Mouse (Mus musculus) heart, postnatal 10 days (tissue): ENCODE results near the gene Mettl7a3. TPM values are rescaled to one million over a fixed set of nuclear protein-coding genes. Genes with fewer than 3 reads are reported as not detected.
"Not testable (repeated sequence)": the region's sequence is repeated elsewhere in the genome, so short reads cannot be mapped to it uniquely, and the experiment has no call there.

Source experiments
- DNase-seq, 2 experiments: peaks; one replicate each; pipeline ENCODE4 v3.0.0; 2021
- intact Hi-C: fragments of 180-260 bp; cut with DNase I; formaldehyde crosslinking; loops from one replicate; pipeline ENCODE4 v1.15.1; 2025
- total RNA-seq, 2 experiments: library from RNA; stranded (reverse); gene quantifications; 2 replicates each; pipeline ENCODE4 v1.2.3; 2021

Mettl7a3 gene
- total RNA-seq, 2 experiments from 2014 or later = not detected

GRCm38 (mm10) chr15:100325235-100325634 is 9.5 kb upstream of the Mettl7a3 start:
- intact Hi-C loops = loop anchor here (10.0 kb wide), 1 partner anchor 300 kb away; no protein-coding TSS in a partner anchor
- DNase-seq = no peak

- intact Hi-C loops = loop anchor here (10.0 kb wide), 1 partner anchor 303 kb away; no protein-coding TSS in a partner anchor
- not testable (repeated sequence) for DNase-seq
Observed at GRCm38 (mm10) chr15:100328089-100328488, 6.6 kb upstream of the Mettl7a3 start.

DNA sequence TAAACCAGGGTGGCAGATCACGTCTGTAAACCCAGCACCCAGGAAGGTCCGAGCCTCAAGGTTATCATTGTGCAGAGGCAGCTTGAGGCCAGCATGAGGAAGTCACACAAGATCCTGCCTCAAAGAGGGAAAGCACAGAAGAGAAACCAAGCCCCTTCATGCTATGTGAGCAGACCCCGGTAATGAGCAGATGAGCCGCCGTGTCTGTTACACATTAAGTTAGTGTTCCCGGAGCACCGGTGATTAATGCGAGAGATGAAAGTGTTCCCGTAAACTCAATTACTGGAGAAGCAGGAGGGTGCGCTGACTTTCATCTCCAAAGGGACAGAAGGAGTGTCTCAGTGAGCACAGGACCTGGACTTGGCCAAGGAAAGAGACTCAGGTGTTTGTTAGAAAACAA is 5.4 kb upstream of the Mettl7a3 start:
- not testable (repeated sequence) for DNase-seq
- intact Hi-C loops = loop anchor here (10.0 kb wide), 1 partner anchor 305 kb away; no protein-coding TSS in a partner anchor

- intact Hi-C loops = no loop called here
- DNase-seq = no peak
Observed at GRCm38 (mm10) chr15:100330739-100331138, 4.0 kb upstream of the Mettl7a3 start.

GRCm38 (mm10) chr15:100332077-100332961 is 2.4 kb upstream of the Mettl7a3 start:
- intact Hi-C loops = not testable (repeated sequence)
- DNase-seq = peak; percentile 26 to 34

GRCm38 (mm10) chr15:100337328-100337727 is 2.6 kb downstream of the Mettl7a3 start:
- intact Hi-C loops = loop anchor here (5.0 kb wide), 1 partner anchor 125 kb away; no protein-coding TSS in a partner anchor
- not testable (repeated sequence) for DNase-seq

DNA sequence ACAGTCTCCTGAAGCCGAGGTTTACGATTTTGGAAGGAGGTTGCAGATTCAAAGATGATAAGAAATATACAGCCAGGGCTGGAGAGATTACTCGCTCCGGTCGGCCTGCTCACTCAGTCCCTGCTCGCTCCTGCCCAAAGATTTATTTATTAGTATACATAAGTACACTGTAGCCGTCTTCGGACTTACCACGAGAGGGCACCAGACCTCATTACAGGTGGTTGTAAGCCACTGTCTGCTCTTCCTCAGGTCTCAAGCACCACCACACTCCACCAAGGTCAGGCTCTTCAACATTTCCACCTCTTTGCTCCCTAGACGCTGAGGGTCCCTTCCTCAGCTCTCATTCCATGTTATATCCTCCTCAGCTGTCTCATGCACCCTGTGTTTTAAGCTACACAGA is 3.1 kb downstream of the Mettl7a3 start:
- intact Hi-C loops = loop anchor here (5.0 kb wide), 1 partner anchor 124 kb away; no protein-coding TSS in a partner anchor
- peak; percentile 56 to 70 for DNase-seq

DNA sequence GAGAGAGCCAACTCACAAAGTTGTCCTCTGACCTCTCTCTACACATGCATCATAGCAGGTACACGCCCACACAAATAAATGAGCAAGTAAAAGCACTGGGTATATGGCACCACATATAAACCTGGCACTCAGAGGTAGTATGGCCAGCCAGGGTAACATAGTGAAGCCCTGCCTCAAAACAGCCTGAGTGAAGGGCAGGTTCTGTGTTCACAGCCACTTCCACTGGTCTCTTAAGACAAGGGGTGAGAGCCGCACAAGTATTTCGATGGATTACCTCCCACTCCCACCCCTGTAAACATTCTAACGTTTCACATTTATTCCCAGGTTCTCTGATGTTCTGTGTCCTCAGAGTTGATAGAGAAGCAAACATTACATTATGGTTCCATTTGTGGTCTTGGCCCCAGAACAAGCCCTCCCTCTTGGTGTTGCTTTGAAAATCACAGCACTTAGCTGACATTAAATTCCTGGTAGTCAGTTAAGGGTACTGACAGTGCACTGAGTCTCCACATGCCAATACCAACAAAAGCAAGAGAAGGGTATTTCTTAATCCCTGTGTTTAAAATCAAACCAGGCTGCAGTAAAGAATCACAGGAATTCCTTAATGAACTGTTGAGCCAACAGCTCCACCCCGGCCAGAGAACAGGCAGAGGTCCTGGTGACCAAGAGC is 6.7 kb downstream of the Mettl7a3 start:
- DNase-seq, intact Hi-C loops: not testable (repeated sequence)

- peak; percentile 64 to 67 for DNase-seq
- intact Hi-C loops = no loop called here
Observed at GRCm38 (mm10) chr15:100345484-100345883, 10.8 kb downstream of the Mettl7a3 start.

DNA sequence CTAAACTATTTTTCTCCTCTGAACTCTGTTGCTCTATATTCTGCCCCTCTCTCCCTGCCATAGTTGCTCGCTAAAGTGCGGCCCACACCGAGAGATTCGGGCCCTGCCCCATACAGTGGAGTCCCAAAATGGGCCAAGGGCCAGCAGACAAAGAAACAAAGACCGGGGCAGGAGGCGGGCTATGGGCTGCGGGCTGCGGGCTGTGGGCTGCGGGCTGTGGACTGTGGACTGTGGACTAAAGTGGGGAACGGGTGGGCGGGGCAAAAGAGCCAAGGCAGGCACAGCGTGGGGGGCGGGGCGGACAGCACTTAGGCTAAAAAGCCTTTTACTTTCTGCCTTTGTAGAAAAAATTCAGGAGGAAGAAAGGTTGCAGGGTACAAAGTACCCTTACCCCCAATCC is 12.0 kb downstream of the Mettl7a3 start:
- intact Hi-C loops = no loop called here
- DNase-seq = no peak

DNA sequence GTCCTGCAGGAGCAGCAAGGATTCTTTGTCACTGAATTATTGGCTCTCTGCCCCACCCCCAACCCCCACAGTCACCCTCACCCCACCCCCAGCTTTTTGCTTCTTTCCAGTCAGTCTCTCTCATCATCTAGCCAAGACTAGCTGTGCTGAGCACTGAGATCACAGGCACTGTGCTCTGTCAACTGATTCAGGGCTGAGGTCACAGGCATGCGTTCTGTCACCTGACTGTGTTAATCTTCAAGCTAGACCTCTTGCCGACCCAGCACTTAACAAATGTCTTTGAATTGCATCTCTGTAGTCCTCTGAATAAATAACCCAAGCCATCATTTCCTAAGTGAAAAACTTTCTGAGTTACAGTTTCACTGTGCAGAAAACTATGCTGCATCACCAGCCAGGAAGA is 14.8 kb downstream of the Mettl7a3 start:
- no peak for DNase-seq
- intact Hi-C loops = no loop called here

DNA sequence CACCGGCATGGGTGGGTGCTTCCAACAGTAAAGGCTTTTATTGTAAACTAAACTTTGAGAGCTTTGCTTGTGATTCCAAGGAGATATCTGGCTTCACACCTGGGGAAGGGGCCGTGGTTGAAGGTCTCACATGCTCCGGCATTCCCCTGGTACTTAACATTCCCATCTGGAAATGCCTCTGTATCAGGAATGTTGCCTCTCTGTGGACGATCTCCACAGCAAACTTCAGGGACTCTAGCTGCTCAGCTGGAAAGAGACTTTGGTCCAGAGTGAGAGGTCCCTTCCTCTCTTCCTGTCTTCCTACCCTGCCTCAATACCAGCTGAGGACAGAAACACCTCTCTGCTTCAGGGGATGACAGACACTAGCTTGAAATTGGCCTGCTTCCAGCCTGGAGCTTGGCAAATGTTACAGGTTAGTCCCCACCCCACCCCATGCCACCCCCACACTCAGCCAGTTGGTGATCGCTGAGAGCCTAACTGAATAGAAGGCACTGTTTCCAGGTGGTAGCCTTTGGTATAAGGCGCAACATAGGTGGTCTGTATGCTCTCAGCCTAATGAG is 16.9 kb downstream of the Mettl7a3 start:
- DNase-seq = no peak
- intact Hi-C loops = no loop called here

DNA sequence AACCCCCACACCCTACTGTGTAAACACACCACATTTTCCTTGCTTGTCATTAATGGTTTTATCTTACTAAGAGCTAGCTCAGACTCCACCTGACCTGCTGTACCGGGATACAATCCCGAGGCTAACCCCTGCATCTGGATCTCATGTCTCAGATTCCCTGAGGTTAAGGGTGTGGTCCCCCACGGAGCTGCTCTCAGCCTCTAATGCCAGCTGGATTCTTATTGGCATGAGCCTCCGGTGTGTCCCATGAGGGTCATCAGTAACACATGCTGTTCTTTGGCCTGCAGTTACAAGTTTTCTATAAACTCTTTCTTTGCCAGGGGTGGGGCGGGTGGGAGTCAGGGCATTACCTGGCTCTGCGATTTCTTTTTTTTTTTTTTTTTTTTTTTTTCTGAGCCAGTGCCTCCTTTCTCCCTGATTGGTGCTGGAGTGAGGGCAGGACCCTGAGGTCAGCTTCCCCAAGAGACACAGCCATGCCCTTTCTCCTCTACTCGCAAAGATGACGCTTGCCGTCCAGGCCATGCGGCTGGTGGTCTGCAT is 18.1 kb downstream of the Mettl7a3 start, which contains the start of the genes Methig1 and Mettl7a2:
TSS of gene Methig1 (plus strand) at position 439 of the 540 bp plus-strand sequence.
TSS of gene Mettl7a2 (plus strand) at position 490 of the 540 bp plus-strand sequence.
- intact Hi-C loops = no loop called here
- DNase-seq = no peak

GRCm38 (mm10) chr15:100353399-100353798 is 18.7 kb downstream of the Mettl7a3 start:
- intact Hi-C loops, DNase-seq: not testable (repeated sequence)

DNA sequence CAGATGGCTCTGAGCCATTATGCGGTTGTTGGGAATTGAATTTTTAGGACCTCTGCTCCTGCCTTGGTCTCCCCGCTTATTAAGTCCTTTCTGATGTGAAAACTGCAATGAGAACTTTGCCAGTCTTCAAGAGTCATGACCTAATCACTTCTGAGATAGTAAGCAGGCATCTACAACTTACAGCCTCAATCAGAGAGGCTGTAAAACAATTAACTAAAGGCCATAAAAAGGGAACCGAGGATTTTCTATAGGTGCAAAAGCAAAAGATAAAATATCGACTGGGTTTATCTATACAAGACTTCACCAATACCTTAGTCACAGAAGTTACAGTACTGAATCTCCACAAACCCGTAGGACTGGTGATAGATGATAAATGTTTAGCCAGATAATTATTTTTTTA is 21.1 kb downstream of the Mettl7a3 start:
- no peak for DNase-seq
- intact Hi-C loops = no loop called here

- intact Hi-C loops = no loop called here
Observed at GRCm38 (mm10) chr15:100364242-100364641, 29.5 kb downstream of the Mettl7a3 start, which contains the start of gene Higd1c. Higd1c (plus strand) TSS chr15:100364542.

DNA sequence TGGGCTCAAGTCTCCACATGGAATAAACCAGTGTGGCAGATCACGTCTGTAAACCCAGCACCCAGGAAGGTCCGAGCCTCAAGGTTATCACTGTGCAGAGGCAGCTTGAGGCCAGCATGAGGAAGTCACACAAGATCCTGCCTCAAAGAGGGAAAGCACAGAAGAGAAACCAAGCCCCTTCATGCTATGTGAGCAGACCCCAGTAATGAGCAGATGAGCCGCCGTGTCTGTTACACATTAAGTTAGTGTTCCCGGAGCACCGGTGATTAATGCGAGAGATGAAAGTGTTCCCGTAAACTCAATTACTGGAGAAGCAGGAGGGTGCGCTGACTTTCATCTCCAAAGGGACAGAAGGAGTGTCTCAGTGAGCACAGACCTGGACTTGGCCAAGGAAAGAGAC is 31.2 kb downstream of the Mettl7a3 start:
- intact Hi-C loops = not testable (repeated sequence)

More at GRCm38 (mm10) chr15:100364242-100364641, 29.5 kb downstream of the Mettl7a3 start, which contains the start of gene Higd1c:
- DNase-seq = no peak

GRCm38 (mm10) chr15:100367119-100367518 is 32.4 kb downstream of the Mettl7a3 start:
- DNase-seq = no peak
- intact Hi-C loops = no loop called here

More for the DNA sequence above, 31.2 kb downstream of the Mettl7a3 start:
- DNase-seq = not testable (repeated sequence)

DNA sequence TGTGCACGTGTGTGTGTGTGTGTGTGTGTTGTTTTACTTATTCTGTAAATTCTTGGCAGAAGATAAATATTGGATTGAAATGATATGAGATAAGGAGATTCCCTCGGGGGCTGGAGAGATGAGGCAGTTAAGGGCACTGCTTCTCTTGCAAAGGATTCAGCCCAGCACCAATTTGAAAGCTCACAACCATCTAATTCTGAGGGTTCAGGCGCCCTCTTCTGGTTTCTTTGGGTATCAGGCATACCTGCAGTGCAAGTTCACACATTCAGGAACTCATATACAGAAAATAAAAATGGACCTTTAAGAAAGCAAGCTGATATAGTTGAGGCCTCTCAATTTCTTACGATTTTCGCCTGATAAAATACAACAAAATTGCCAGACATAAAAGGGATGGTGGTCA is 40.3 kb downstream of the Mettl7a3 start:
- DNase-seq = peak; percentile 53 to 75
- intact Hi-C loops = loop anchor here (2.0 to 10.0 kb wide), 2 partner anchors 112 to 350 kb away; no protein-coding TSS in a partner anchor

DNA sequence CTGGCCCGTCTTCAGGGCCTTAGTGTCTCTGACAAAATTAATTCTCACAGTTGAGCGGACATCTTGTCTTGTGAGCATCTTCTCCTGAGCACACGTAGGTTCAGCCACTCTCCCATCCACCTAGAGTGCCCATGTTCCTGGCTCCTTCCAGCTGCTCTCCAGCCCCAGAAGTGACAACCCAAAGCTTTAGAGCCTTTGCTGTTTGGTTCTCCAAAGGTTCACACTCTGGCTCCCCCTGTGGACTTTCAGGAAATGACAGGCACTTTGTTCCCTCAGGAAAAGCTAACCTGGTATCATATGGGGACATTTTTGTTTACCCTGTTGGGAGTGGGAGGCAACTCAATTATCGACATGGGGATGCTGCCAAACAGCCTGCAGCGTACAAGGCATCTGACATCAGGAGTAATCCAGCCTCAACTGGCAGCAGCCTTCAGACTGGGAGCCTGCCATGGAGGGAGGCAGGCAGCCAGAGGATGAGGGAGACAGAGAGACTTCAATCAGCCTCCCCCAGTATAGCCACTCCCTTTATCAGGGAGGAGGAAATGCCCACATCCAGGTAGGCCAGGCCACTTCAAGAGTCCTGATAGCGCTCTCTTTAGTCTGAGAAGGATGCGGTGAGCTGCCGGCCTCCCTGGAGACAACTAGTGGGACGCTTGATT is 43.2 kb downstream of the Mettl7a3 start:
- intact Hi-C loops = loop anchor here (10.0 kb wide), 1 partner anchor 353 kb away; no protein-coding TSS in a partner anchor
- DNase-seq = peak; percentile 15 to 23
